Mouse (Mus musculus): ENCODE data around the gene Slc24a3.

DNA sequence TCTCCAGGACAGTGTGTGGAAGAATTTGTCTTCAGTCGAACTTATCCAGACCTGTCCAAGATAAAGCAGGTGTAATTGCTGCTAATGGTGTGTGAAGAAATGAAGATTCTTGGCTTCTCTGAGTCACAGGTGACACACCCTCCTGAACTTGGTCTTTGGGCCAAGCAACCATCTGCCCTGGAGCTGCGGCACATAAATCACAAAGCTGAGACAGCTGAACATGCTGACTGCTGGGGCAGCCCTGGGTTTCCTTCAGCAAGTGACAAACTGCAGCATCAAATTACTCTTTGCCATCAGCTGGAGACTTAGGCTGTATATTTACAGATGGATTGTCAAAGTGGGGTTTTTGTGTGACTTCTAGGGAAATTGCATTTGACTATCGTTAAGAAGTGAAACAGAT is 415.5 kb downstream of the Slc24a3 start:
- TF ChIP-seq CTCF (IDR thresholded peaks at IDR 0.05; ENCODE audit: extremely low read depth, insufficient read depth, low read length) = no peak
- TF ChIP-seq POLR2A (IDR thresholded peaks at IDR 0.05; ENCODE audit: extremely low read depth, insufficient read depth, low read length) = no peak
